Mouse (Mus musculus) CH12.LX (cell line): ENCODE data around the gene Ubap2l. TPM values are rescaled to one million over a fixed set of nuclear protein-coding genes. Genes with fewer than 3 reads are reported as not detected.

ENCODE experiments used
- DNase-seq: peaks from one replicate; pipeline ENCODE4 v3.0.0-alpha.2; 2013; ENCODE audit errors: extremely low read depth
- H3K27ac ChIP-seq: 2 replicates; pipeline ENCODE4 v1.5.1; 2012; ENCODE audit warnings: low read depth, mild to moderate bottlenecking, control low read depth, moderate library complexity; ENCODE audit not compliant: insufficient read depth
- H3K27me3 ChIP-seq: replicated peaks from 2 replicates; pipeline ENCODE3; 2012; ENCODE audit warnings: inconsistent platforms
- H3K36me3 ChIP-seq, 2 experiments: replicated peaks in 1 of 2; 2 replicates each; pipeline versions ENCODE3 to v1.6.1; 2012; ENCODE audit warnings: inconsistent platforms in 1 of 2, low read length in 1 of 2, mild to moderate bottlenecking in 1 of 2, mixed read lengths in 1 of 2, moderate library complexity in 1 of 2; ENCODE audit not compliant: control insufficient read depth in 1 of 2, insufficient read depth in 1 of 2
- H3K4me1 ChIP-seq, 2 experiments: 2 replicates each; pipeline ENCODE4 v1.6.1; 2012; ENCODE audit warnings: inconsistent platforms in 1 of 2, moderate library complexity in 1 of 2; ENCODE audit not compliant: insufficient read depth in 2 of 2, control insufficient read depth in 1 of 2
- H3K4me2 ChIP-seq: 2 replicates; pipeline ENCODE4 v1.6.1; 2012; ENCODE audit warnings: low read depth, mild to moderate bottlenecking, control low read depth; ENCODE audit not compliant: poor library complexity, insufficient read depth, severe bottlenecking
- H3K4me3 ChIP-seq, 3 experiments: fragments of 150-350 bp in 1 of 3; sonication (generic) in 1 of 3; replicated peaks in 1 of 3; 2 replicates each; pipeline versions ENCODE3 to v1.5.1; 2011 to 2012; ENCODE audit warnings: low read depth in 2 of 3, low read length in 2 of 3, mild to moderate bottlenecking in 2 of 3, moderate library complexity in 2 of 3, control low read depth in 1 of 3, improper control_type of control experiment in 1 of 3, inconsistent platforms in 1 of 3, mixed read lengths in 1 of 3; ENCODE audit not compliant: poor library complexity in 1 of 3
- H3K79me2 ChIP-seq: replicated peaks from 2 replicates; pipeline ENCODE4 v1.6.1; 2012; ENCODE audit warnings: mild to moderate bottlenecking, moderate library complexity; ENCODE audit not compliant: control insufficient read depth, poor library complexity, insufficient read depth, severe bottlenecking; ENCODE audit errors: extremely low read depth
- H3K9ac ChIP-seq: 2 replicates; pipeline ENCODE4 v1.6.1; 2012; ENCODE audit warnings: low read depth, mild to moderate bottlenecking, control low read depth, moderate library complexity; ENCODE audit not compliant: insufficient read depth
- H3K9me3 ChIP-seq: replicated peaks from 2 replicates; pipeline ENCODE3; 2012; ENCODE audit warnings: low read length, inconsistent platforms, mixed read lengths
- BHLHE40 ChIP-seq: IDR thresholded peaks from 2 replicates; pipeline ENCODE4 v1.6.1; 2011; ENCODE audit warnings: mild to moderate bottlenecking, low read depth, low read length, improper control_type of control experiment
- CHD2 ChIP-seq: IDR thresholded peaks from 2 replicates; pipeline ENCODE4 v1.6.1; 2011; ENCODE audit warnings: low read length, improper control_type of control experiment
- CTCF ChIP-seq, 2 experiments: IDR thresholded peaks in 1 of 2; conservative IDR thresholded peaks in 1 of 2; 2 replicates each; pipeline ENCODE4 v1.5.1; 2011 to 2012; ENCODE audit warnings: low read depth in 2 of 2, low read length in 2 of 2, improper control_type of control experiment in 1 of 2, inconsistent platforms in 1 of 2, mild to moderate bottlenecking in 1 of 2, moderate library complexity in 1 of 2
- ELF1 ChIP-seq: IDR thresholded peaks from 2 replicates; pipeline ENCODE4 v1.6.1; 2014; ENCODE audit warnings: low read depth, mild to moderate bottlenecking, inconsistent platforms, low read length, improper control_type of control experiment
- EP300 ChIP-seq: IDR thresholded peaks from 2 replicates; pipeline ENCODE4 v1.6.1; 2011; ENCODE audit warnings: low read length, improper control_type of control experiment
- ETS1 ChIP-seq: conservative IDR thresholded peaks from 2 replicates; pipeline ENCODE4 v1.6.1; 2012; ENCODE audit warnings: low read depth, mild to moderate bottlenecking, inconsistent platforms, low read length, improper control_type of control experiment, moderate library complexity
- HCFC1 ChIP-seq: IDR thresholded peaks from 2 replicates; pipeline ENCODE4 v1.6.1; 2012; ENCODE audit warnings: low read depth, mild to moderate bottlenecking, inconsistent platforms, low read length, improper control_type of control experiment
- IRF4 ChIP-seq: IDR thresholded peaks from 2 replicates; pipeline ENCODE4 v1.6.1; 2014; ENCODE audit warnings: low read depth, mild to moderate bottlenecking, inconsistent platforms, low read length, improper control_type of control experiment
- JUND ChIP-seq: conservative IDR thresholded peaks from 2 replicates; pipeline ENCODE4 v1.6.1; 2011; ENCODE audit warnings: low read depth, low read length, improper control_type of control experiment
- KAT2A ChIP-seq: IDR thresholded peaks from 2 replicates; pipeline ENCODE4 v1.6.1; 2012; ENCODE audit warnings: low read length, improper control_type of control experiment, inconsistent platforms; ENCODE audit not compliant: insufficient replicate concordance
- MAFK ChIP-seq: IDR thresholded peaks from 2 replicates; pipeline ENCODE4 v1.6.1; 2011; ENCODE audit warnings: low read length, improper control_type of control experiment; ENCODE audit not compliant: insufficient replicate concordance
- MXI1 ChIP-seq: IDR thresholded peaks from 2 replicates; pipeline ENCODE4 v1.6.1; 2011; ENCODE audit warnings: mild to moderate bottlenecking, low read depth, low read length, improper control_type of control experiment
- NELFE ChIP-seq: IDR thresholded peaks from 2 replicates; pipeline ENCODE4 v1.6.1; 2011; ENCODE audit warnings: low read depth, low read length, improper control_type of control experiment
- NRF1 ChIP-seq: IDR thresholded peaks from 2 replicates; pipeline ENCODE4 v1.6.1; 2014; ENCODE audit warnings: low read depth, mild to moderate bottlenecking, inconsistent platforms, low read length, improper control_type of control experiment, moderate library complexity
- PAX5 ChIP-seq: IDR thresholded peaks from 2 replicates; pipeline ENCODE4 v1.6.1; 2012; ENCODE audit warnings: low read length, inconsistent platforms, mixed read lengths
- RCOR1 ChIP-seq: conservative IDR thresholded peaks from 2 replicates; pipeline ENCODE4 v1.6.1; 2012; ENCODE audit warnings: low read depth, mild to moderate bottlenecking, inconsistent platforms, low read length, improper control_type of control experiment
- SIN3A ChIP-seq: IDR thresholded peaks from 2 replicates; pipeline ENCODE4 v1.6.1; 2012; ENCODE audit warnings: low read length, improper control_type of control experiment, inconsistent platforms
- SMC3 ChIP-seq: IDR thresholded peaks from 2 replicates; pipeline ENCODE4 v1.6.1; 2011; ENCODE audit warnings: low read depth, low read length, improper control_type of control experiment
- TCF12 ChIP-seq: IDR thresholded peaks from 2 replicates; pipeline ENCODE4 v1.6.1; 2014; ENCODE audit warnings: low read depth, mild to moderate bottlenecking, inconsistent platforms, low read length, improper control_type of control experiment
- UBTF ChIP-seq: IDR thresholded peaks from 2 replicates; pipeline ENCODE4 v1.6.1; 2012; ENCODE audit warnings: low read depth, mild to moderate bottlenecking, inconsistent platforms, low read length, improper control_type of control experiment, moderate library complexity
- USF1 ChIP-seq: IDR thresholded peaks from 2 replicates; pipeline ENCODE4 v1.6.1; 2014; ENCODE audit warnings: low read depth, mild to moderate bottlenecking, inconsistent platforms, low read length, improper control_type of control experiment
- USF2 ChIP-seq: conservative IDR thresholded peaks from 2 replicates; pipeline ENCODE4 v1.6.1; 2011; ENCODE audit warnings: low read depth, low read length, improper control_type of control experiment
- ZKSCAN1 ChIP-seq: IDR thresholded peaks from 2 replicates; pipeline ENCODE4 v1.6.1; 2012; ENCODE audit warnings: low read depth, inconsistent platforms, low read length, improper control_type of control experiment, borderline replicate concordance
- dilution Hi-C: fragments of 300-500 bp; cut with MboI; formaldehyde crosslinking; loops from 2 replicates; pipeline ENCODE4 v1.14.3; 2020; ENCODE audit warnings: low sequenced_read_pairs; ENCODE audit not compliant: extremely low pct_unique_long_range_greater_than_20kb, extremely low pct_ligation_motif_present
- in situ Hi-C: fragments of 300-500 bp; cut with MboI; formaldehyde crosslinking; loops from 3 replicates; pipeline ENCODE4 v1.14.3; 2019; ENCODE audit warnings: low sequenced_read_pairs, low pct_ligation_motif_present, low pct_unique_long_range_greater_than_20kb, mixed read lengths
- polyA plus RNA-seq: library from polyadenylated mRNA; unstranded; fragments of >175 nt; gene quantifications from 2 replicates; pipeline ENCODE4 v1.2.1, GENCODE M21; 2012; ENCODE audit warnings: low read depth; ENCODE audit not compliant: insufficient read length
- total RNA-seq, 2 experiments: library from RNA; depleted of rRNA; stranded (reverse); fragments of 300-350 nt in 1 of 2; fragments of >200 nt in 1 of 2; gene quantifications; 2 replicates each; pipeline ENCODE4 v1.2.3; 2012 to 2014

Gene Ubap2l
- total and polyA plus RNA-seq, 3 experiments: 49.0 to 201 (median 72.6) TPM

- TF ChIP-seq NRF1: peak; percentile 64; the same call in 1 of the 2 replicates
Observed at GRCm38 (mm10) chr3:90052351-90053241, at the start of gene Ubap2l (continued).

GRCm38 (mm10) chr3:90101673-90102072, 49.2 kb upstream of the Ubap2l start:
- Histone ChIP-seq H3K9me3 (no peaks in the 10 kb centered on the region), H3K4me2 (no peak overlapping the region), H3K36me3 (peaks cover 31 to 53% of the 10 kb centered on the region in 2 experiments), H3K9ac (no peak overlapping the region), H3K79me2 (0 out of 2 replicates have a peak, but pooled peaks cover 2% of the 10 kb centered on the region), H3K4me3 (no peak overlapping the region), H3K27ac (no peak overlapping the region), H3K4me1 (peaks cover 3 to 23% of the 10 kb centered on the region in 2 experiments; a peak in 3 of 4 replicates), H3K27me3 (no peaks in the 10 kb centered on the region)
- DNase-seq: no peak
- TF ChIP-seq BHLHE40 (no peak), ZKSCAN1 (no peak), MXI1 (no peak), NRF1 (no peak), TCF12 (no peak), PAX5 (no peak), KAT2A (no peak)
- dilution Hi-C loops (no loop called here), in situ Hi-C loops (no loop called here)

GRCm38 (mm10) chr3:90101010-90101409, 48.6 kb upstream of the Ubap2l start:
- no peaks in the 10 kb centered on the region for H3K27me3 ChIP-seq
- in situ Hi-C loops (no loop called here), dilution Hi-C loops (no loop called here)
- no peak for TF ChIP-seq MAFK
- TF ChIP-seq CTCF (conservative IDR thresholded peaks at IDR 0.05 in 1 of 2, IDR thresholded peaks at IDR 0.05 in 1 of 2; ENCODE audit: low read depth in 2 of 2, low read length in 2 of 2): no peak
- no peak for TF ChIP-seq IRF4
- no peak for TF ChIP-seq MXI1
- TF ChIP-seq NELFE: no peak
- TF ChIP-seq USF2: no peak
- TF ChIP-seq USF1: no peak
- TF ChIP-seq HCFC1: no peak
- TF ChIP-seq UBTF: no peak
- TF ChIP-seq EP300: no peak
- no peak for TF ChIP-seq BHLHE40
- no peak for TF ChIP-seq SMC3
- no peak for TF ChIP-seq ETS1
- TF ChIP-seq SIN3A: no peak
- no peak for TF ChIP-seq ELF1
- no peak for TF ChIP-seq JUND
- TF ChIP-seq RCOR1: no peak
- no peak for TF ChIP-seq CHD2
- TF ChIP-seq KAT2A: no peak
- H3K4me2 ChIP-seq: no peak overlapping the region
- H3K79me2 ChIP-seq: 0 out of 2 replicates have a peak, but pooled peaks cover 2% of the 10 kb centered on the region
- peaks cover 36 to 59% of the 10 kb centered on the region in 2 experiments for H3K36me3 ChIP-seq
- H3K4me3 ChIP-seq: no peak overlapping the region
- H3K9ac ChIP-seq: no peak overlapping the region
- H3K4me1 ChIP-seq: peaks cover 3 to 23% of the 10 kb centered on the region in 2 experiments; a peak in 3 of 4 replicates
- no peak for DNase-seq
- no peaks in the 10 kb centered on the region for H3K9me3 ChIP-seq
- H3K27ac ChIP-seq: no peak overlapping the region
